Mouse (Mus musculus) frontal cortex, adult (tissue): ENCODE measurements around the gene Bcl2l11.
"Not testable (repeated sequence)": the region's sequence is repeated elsewhere in the genome, so short reads cannot be mapped to it uniquely, and the experiment has no call there.

Experiments used
- ATAC-seq: cut with Nextera tagmentation; 2 replicates; pipeline ENCODE4 v1.9.2; 2017; ENCODE audit warnings: mild to moderate bottlenecking, moderate library complexity, mixed read lengths; ENCODE audit not compliant: low TSS enrichment

Gene Bcl2l11

DNA sequence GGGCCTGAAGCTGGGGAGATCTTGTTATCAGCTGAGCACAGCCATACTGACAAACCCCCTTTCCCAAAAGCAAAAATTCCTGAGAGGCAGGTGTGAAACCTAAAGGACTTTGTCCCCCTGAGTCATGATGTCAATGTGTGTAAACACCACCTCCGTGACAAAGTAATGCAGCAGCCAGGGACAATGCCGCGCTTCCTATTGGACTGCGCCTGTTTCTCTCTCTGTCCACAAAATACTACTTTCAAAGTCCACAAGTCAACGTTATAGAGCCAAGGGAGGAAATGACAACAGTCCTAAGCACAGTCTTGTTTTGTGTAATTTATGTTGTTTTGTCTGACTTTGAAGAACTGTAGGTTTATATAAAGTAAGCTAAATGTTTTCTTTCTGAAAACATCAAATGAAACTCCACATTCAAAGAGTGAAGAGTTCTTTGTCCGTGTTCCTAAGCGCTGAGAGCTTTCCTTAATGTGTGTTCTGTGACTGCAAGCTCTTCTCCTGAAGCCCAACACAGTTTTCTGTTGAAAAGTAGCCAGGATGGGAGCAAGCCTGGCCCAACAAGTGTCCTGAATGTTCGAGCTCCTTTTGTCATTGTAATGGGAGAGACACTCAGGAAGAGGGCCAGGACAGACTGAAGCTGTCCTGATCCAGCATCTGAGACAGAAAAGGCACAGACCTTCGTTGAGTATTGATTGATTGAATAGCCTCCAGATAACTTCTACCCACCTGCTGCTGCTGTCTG lies 48.9 kb downstream of the Bcl2l11 start:
- ATAC-seq = no peak

DNA sequence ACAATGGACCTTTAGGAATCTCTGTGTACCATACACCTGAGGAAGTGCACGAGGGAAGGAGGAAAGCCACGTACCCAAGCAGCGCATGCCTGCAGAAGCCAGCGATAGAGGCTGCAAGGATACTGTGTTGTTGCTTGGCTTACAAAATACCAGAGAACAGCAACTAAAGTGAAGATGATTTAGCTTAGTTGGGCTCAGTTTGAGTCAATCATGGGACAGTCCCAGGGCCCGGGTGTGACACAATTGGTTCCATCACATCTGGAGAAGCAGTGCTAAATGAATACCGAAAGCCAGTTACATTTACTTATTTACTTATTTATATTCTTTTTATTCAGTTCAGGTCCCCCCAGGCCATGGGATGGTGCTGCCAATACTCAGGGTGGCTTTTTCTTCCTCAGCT lies 49.8 kb downstream of the Bcl2l11 start:
- ATAC-seq = no peak

DNA sequence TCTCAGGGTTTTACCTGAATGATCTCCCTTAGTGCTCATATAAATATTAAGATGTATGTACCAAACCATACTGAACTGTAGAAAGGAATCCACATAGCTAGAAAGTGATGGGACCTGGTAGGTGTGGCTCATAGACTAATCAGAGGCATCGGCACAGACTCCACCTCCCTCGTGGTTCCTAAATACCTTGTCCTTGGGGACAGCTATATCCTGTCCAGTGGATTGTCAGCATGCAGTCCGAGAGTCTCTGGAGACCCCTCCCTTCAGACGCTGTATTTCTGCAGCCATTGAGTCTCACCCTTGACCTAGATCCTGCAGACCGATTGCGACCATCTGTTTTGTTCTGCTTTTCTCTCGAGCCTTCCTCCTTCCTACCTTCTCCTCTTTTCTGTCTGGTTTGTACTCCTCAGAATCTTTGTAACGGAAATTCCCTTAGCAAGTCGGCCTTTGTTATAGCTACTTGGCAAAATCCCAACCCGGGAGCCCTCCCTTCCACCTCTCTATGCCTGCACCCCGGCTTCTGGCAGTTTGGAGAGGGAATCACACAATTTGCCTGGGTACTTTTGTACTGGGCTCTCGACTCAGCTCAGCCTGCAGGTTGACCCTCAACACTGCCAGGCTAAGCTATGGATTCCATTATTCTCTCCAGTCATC lies 50.7 kb downstream of the Bcl2l11 start:
- no peak for ATAC-seq

DNA sequence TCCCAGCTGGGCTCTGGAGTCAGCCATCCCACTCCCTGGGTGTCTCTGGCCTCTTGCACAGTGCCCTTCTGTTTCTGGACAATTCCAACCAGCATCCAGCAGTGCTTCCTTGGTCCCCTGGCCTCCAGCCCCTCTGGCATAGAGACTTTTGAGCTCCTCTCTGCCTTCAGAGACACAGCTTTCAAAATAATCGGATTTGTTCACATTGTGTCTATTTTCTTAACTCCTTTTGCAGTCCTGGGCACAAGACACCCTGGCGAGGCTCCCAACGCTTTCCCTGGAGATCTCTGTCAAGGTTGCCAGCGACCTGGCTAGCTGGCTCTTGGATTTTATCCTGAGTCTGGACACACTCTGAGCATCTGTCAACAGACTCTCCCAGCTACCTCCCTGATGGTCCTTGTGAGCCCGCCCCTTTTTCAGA lies 51.4 kb downstream of the Bcl2l11 start:
- ATAC-seq = no peak

DNA sequence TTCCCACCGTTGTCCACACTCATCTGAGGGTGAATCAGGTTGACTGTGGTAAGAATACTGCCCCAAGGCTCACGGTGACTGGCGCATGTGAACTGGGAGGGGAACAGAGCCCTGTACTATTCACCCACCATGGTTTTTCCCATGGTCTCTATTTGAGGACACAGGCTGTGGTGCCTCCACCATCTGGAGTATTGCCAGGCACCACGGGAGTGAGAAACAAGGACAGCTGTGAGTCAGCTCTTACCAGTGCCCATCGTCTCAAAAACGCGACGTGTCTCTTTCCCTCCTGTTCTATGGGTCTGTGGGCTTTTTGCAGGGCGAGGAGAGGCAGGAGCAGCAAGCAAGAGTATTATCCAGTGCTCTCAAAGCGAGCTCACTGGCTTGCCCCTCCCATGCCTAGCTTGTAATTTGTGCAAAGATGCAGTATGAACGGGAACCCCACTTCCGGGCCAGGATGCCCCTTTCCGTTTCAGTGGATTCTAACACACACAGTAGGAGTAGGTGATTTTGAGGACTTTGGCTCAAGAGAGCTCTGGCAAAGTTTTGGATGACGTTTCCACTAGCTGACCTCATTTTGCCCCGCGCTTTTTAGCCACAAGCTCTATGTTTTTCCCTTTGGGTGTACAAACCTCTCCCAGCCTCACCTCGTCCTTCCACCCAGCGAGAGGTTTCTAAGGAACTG lies 53.4 kb downstream of the Bcl2l11 start:
- no peak for ATAC-seq

DNA sequence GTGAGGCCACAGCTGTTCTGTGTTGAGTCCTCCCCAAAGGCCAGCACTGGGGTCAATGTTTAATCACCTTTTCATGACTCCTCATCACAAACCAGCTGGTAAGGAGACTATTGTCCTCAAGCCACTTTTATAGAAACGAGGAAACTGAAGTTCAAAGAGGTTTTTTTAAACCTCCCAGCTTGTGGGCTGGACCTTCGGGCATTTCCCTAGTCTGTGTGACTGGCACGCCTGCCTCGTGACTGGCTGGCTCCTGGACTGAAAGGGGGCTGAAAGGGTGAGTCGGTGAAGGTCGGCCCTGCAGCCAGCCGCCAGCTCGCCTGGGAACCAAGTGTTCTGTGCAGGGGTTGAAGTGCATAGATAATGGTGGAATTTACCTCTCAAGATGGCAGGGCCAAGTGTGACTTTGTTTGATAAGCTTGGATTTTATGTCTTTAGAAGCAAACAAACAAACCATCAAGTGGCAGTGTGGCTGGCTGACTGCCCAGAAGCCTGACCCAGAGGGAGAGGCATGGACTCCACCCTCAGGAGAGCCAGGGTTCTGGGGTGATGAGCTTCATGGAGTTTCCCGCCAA lies 54.1 kb downstream of the Bcl2l11 start:
- no peak for ATAC-seq

DNA sequence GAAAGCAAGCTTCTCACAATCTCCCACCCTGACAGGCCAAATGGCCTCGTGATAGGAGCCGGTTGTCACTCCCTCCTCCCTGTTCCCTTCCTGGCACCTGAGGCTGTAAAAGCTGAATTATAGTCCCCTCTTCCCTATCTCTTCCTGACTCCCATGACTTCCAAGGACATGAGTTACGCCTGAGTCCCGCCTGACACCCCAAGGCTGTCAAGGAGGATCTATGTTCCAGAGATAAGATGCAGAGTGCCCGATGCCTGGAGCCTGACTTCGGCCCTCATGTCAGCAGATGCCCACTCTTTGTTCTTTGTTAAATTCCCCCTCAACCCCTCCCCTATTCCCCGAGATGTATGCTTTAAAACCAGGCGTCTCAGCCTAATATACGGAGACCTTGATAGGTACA lies 56.3 kb downstream of the Bcl2l11 start:
- not testable (repeated sequence) for ATAC-seq

DNA sequence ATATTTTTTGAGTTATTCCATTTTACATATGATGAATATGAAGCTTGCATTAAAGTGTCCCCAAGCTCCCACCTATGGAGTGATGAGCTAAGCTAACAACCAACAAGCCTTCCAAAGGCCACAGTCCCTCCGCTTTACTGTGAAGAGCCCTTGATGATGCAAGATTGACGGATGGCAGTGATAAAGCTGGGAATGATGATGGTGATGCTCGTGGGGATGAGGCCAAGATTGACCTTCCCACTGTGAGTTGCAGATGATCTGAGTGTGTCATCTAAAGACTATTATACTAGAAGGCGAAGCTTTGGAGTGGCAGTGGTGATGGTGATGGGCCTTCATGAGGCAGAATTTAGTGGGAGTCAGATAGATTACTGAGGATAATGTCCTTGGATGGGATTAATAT lies 56.9 kb downstream of the Bcl2l11 start:
- no peak for ATAC-seq

DNA sequence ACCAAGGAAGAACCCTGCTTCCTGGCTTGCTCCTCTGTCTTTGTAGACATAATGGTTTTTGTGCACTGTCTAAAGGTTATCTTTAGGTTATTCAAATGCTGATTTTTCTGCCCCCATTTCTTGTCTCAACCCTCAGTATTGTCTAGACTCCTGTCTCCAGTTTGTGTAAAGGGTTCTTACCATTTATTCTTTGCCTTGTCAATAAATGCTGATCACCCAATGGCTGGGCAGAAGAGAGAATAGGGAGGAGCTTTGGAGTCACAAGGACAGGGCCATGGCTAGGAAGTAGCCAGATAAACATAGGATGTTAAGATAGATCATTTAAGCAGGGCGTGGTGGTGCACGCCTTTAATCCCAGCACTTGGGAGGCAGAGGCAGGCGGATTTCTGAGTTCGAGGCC lies 57.9 kb downstream of the Bcl2l11 start:
- ATAC-seq = no peak

DNA sequence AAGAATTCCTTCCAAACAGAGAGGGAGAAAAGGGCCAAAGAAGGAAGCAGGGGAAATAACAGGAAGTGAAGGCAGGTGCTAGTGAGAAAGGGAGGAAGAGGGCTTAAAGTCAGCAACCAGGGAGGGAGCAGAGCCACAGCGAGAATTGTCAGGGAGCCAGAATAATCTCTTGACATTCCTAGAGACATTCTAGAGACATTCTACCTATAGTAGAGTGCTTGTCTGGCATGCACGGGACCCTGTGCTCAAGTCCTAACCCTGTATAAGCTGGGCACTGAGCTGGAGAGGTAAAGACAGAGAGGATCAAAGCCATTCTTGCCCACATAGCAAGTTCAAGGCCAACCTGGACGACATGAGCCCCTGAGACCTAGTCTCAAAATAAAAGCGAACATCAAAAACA lies 60.1 kb downstream of the Bcl2l11 start:
- ATAC-seq = no peak

DNA sequence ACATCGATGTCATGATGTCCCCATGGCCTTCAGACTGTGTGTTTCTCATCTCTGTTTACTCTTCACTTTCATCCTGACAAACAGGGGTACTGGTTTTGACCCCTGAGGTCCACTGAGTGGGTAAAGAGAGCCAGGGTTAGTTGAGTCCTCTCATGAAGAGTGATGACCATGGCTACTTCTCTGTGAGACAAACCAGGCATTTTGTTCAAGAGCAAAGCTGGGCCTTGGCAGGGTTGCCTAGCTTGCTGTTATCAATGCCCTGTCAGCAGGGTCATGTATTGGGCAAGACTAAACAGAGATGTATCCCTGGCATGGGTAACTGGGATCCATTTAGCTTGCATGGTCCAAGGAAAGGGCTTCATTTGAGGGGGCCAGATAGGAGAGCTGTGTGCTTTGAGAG lies 61.4 kb downstream of the Bcl2l11 start:
- ATAC-seq = no peak

DNA sequence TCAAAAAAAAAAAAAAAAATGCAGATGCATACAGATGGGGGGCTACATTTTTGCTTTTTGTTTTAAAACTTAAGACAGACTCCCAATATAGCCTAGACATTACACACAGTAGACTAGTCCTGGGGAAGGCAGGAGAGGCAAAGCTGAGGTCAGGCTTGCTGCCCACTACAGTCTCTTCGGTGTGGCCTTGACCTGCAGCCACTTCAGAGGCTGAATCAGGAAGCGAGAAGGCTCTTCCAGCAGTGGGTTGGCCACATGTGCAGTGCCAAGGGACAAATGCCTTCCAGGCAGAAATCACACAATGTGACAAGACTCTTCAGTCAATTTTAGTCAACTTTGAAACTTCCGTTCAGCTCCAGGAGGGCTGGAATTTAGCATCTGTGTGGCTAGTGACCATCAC lies 62.6 kb downstream of the Bcl2l11 start:
- ATAC-seq = no peak

DNA sequence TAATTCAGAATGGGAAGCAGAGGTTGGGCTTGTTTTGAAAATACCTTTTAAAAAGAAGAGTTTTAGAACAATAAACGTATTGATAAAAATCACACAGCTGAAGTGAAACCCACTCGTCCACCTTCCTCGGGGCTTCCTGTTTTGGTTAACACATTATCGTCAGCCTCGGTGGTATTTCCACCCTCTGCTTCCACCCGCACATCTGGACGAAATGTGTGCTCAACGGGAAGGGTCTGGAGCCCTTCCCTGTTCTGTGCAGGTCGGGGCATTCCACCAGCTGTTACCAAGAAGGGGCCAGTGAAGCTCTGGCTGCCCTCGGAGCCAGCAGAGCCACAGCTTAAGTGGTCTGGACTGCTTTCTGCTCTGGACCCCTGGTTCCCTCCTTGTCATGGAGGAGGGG lies 63.9 kb downstream of the Bcl2l11 start:
- no peak for ATAC-seq

DNA sequence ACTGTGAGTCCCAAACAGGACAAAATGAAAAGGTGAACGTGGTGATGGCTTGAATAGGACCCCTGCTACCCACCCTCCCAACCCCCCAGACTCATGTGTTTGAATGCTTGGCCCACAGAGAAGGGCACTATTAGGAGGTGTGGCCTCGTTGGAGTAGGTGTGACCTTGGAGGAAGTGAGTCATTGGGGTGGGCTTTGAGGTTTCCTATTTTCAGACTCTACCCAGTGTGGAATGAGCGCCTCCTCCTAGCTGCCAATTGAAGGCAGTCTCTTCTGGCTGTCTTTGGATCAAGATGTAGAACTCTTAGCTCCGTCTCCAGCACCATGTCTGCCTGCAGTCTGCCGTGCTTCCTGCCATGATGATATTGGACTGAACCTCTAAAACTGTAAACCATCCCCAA lies 64.4 kb downstream of the Bcl2l11 start:
- ATAC-seq = no peak

DNA sequence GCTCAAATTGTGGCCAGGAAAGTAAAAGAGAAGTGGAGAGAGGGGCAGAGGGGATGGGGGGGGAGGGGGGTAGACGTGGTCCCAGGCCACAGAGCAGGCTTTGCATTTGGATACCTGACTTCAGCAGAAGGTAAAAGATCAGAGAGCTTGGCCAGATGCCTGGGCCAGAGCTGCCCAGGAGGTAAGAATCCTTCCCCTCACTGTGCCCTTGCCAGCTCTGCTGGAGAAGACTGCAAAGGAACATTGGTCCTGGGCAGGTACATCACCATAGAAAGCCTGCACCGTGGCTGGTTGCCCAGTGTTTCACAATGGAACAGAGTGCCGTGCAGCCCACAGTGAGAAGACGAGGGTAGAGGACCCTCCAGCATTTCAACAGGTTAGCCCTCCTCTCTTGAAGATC lies 67.6 kb downstream of the Bcl2l11 start:
- no peak for ATAC-seq

DNA sequence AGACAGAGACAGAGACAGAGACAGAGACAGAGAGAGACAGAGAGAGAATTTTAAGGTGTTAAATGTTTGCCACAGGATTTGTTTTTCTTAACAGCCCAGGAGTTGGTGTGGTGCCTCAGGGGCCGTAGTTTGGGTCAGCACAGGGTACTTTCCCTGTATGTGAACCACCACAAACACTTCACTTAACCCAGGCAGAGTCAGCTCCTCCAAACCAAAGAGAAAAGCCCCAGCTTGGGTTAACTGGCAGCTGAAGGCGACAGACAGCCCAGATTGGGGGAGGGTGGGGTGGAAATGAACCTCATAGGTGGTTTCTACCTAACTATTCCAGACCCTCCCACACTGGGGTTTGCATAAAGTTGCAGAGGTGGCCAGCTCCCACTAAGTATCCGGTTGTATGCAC lies 71.5 kb downstream of the Bcl2l11 start:
- no peak for ATAC-seq

DNA sequence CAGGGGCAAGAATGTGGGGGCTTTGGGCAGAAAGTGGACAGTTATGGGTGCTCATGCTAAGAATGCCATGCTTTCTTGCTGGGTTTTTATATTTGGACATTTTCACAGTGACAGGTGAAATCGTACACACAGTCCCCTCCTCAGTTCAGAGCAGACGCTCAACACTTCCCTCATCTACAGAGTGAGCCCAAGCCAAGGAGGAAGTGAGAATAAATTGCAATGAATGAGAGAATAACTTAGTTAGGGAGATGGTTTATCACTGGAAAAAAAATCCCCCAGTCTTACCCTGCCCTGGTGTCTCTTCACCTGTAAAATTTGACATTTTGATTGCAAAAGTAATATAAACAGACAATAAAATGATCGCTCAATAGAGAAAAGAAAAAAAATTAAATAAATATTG lies 77.3 kb downstream of the Bcl2l11 start:
- ATAC-seq = no peak

DNA sequence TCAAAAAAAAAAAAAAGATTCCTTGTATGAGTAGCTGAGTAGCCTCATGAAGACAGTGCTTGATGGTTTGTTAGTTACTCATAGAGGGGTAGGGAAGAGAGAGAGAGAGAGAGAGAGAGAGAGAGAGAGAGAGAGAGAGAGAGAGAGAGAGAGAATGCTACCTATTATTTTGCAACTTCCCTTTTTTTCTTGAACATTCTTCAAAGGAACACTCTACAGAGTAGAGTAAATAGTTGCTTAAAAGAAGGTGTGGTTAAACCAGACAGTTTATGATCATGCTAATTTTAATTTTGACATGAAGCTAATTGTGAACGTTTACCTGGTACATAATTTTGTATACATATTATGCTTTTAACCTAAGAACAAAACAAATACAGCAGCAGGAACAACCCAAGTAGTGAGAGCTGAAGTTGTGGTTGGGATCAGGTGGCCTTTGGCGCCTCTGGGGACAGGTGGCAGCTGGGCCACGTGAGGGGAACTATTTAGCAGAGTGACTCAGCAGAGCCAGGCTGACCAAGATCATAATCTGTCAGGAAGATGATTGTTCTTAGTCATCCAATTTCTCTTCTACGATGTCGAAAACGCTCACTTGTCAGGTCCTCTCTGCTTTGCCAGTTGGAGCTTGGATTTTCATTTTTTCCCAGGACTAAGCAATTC lies 78.0 kb downstream of the Bcl2l11 start:
- ATAC-seq = no peak

DNA sequence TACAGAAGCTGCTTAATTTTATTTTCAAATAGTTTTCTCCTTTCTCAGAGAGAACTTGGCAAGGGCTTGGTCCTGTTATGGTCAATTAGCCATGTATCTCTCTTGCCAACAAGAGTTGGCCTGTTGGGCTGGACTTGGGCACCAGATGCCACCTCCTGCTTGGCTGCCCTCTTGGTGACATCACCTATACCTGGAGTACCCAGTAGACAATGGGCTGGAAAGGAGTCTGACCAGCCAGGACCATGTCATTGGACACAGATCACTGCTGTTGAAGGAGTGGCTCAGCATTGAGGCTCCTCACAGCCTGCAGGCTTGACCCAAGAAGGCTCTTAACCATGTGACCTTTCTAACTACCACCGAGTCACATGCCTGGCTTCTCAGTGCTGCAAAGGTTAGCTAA lies 82.7 kb downstream of the Bcl2l11 start:
- ATAC-seq = no peak

DNA sequence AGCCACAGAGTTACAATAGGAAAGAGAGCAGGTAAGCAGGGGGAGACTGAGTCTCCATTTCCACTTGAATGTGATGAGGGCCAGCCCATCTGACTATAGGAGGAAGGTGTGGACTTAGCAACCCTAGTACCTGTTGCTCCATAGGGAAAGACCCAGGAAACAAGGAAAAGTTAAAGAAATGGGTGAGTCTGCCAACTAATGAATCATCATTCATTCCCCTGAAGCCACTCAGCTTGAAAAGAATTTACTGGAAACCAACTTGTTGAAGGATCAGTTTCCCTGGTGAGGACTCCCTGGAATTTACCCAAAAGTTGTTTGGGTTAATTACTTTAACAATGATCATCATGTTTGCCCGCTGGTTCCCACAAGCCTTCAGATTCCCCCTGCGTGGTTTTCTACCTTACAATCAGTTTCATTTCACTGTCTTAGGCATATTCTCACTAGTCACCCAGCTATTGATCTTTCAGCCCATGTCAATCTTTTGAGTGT lies 84.0 kb downstream of the Bcl2l11 start:
- no peak for ATAC-seq

DNA sequence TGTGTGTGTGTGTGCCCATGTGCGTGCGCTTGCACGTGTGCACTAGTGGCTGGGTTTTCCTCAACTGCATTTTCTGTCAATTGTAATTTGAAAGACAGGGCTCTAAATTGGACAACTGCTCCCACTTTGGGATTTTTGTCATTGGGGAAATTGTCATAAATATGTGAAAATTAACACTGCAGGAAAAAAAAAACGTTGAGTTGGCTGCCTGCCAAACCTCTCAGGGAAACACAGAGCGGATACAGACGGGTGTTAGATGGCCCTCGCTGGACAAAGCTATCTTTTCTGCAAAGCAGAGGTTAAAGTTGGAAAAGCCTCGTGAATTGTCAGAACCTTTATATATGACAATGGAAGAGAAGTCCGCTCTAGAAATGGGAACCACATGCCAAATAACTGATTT lies 84.5 kb downstream of the Bcl2l11 start:
- ATAC-seq = no peak
